Mouse (Mus musculus) liver, postnatal 0 days (tissue): ENCODE results near the gene Mapkapk5. TPM values are rescaled to one million over a fixed set of nuclear protein-coding genes. Genes with fewer than 3 reads are reported as not detected.
A peak's percentile ranks its signal among the peaks of the same experiment; 100 is the strongest.
"Not testable (repeated sequence)": the region's sequence is repeated elsewhere in the genome, so short reads cannot be mapped to it uniquely, and the experiment has no call there.

Source experiments
- ATAC-seq: fragments of 200-750 bp; cut with Nextera tagmentation; 2 replicates; pipeline ENCODE4 v1.8.0; 2017; ENCODE audit warnings: mild to moderate bottlenecking, moderate library complexity
- DNase-seq: peaks from one replicate; pipeline ENCODE4 v3.0.0-alpha.2; 2016
- H3K27ac ChIP-seq: fragments of 300-500 bp; sonication (generic); 2 replicates; pipeline ENCODE4 v1.5.1; 2014; ENCODE audit warnings: antibody characterized with exemption, moderate library complexity, mild to moderate bottlenecking, low read depth
- H3K27me3 ChIP-seq: fragments of 300-500 bp; sonication (generic); 2 replicates; pipeline ENCODE4 v1.6.1; 2014; ENCODE audit warnings: low read length, control low read depth, mixed read lengths; ENCODE audit not compliant: insufficient read depth
- H3K36me3 ChIP-seq: fragments of 300-500 bp; sonication (generic); replicated peaks from 2 replicates; pipeline ENCODE4 v1.6.1; 2014; ENCODE audit warnings: mild to moderate bottlenecking, control low read depth, low read length, moderate library complexity, mixed read lengths; ENCODE audit not compliant: insufficient read depth
- H3K4me1 ChIP-seq: fragments of 300-500 bp; sonication (generic); 2 replicates; pipeline ENCODE4 v1.6.1; 2014; ENCODE audit warnings: antibody characterized with exemption, mild to moderate bottlenecking, control low read depth; ENCODE audit not compliant: insufficient read depth
- H3K4me2 ChIP-seq: fragments of 300-500 bp; sonication (generic); 2 replicates; pipeline ENCODE4 v1.6.1; 2014; ENCODE audit warnings: low read depth, mild to moderate bottlenecking, low read length, moderate library complexity, mixed read lengths
- H3K4me3 ChIP-seq: fragments of 300-500 bp; sonication (generic); 2 replicates; pipeline ENCODE4 v1.5.1; 2014; ENCODE audit warnings: low read depth, low read length
- H3K9ac ChIP-seq: fragments of 300-500 bp; sonication (generic); replicated peaks from 2 replicates; pipeline ENCODE4 v1.6.1; 2014; ENCODE audit warnings: mild to moderate bottlenecking, moderate library complexity
- H3K9me3 ChIP-seq: fragments of 300-500 bp; sonication (generic); 2 replicates; pipeline ENCODE4 v1.6.1; 2016; ENCODE audit warnings: mild to moderate bottlenecking, control low read depth, low read length, mixed read lengths
- CTCF ChIP-seq: sonication (generic); IDR thresholded peaks from 2 replicates; pipeline ENCODE4 v1.5.1; 2016; ENCODE audit warnings: antibody characterized with exemption, low read depth
- EP300 ChIP-seq: IDR thresholded peaks from 2 replicates; pipeline ENCODE4 v1.6.1; 2016; ENCODE audit warnings: antibody characterized with exemption, low read depth, mild to moderate bottlenecking
- WGBS: fragments of 180-500 bp; shearing (Covaris S2); extraction: QIAGEN DNeasy Blood & Tissue Kit; methylation state at CpG from one replicate; pipeline ENCODE4 v1.1.7; 2014; ENCODE audit not compliant: insufficient replicate concordance; 5-methylcytosine and 5-hydroxymethylcytosine counted together
- polyA plus RNA-seq: library from polyadenylated mRNA; unstranded; fragments of >200 nt; fragmentation: Nextera tagmentation; extraction: Ambion mirVana; gene quantifications from 2 replicates; pipeline ENCODE4 v1.2.1, GENCODE M21; 2015

The Mapkapk5 gene
- polyA plus RNA-seq, 1 experiment from 2014 or later, result 18.1 TPM

DNA sequence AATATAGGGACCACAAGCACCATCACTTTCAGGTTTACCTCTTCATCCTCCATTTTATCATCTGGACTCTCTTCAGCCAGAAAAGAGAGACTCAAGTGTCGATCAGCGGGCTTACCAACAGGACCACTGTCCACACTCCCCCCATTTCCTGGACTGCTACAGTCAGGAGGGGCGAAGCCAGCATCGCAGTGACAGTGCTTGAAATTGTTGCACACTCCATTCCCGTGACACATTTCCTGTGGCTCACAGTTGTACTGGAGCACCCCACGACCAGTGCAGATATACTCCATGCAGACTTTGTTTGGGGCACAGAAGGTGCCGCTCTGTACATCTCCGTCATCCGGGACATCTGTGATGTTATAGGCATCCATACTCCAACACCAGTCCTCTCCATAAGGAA lies 26.7 kb downstream of the Mapkapk5 start:
- TF ChIP-seq CTCF (no peak), EP300 (no peak)
- ATAC-seq, result no peak
- Histone ChIP-seq H3K36me3 (peaks cover 20% of the 10 kb centered on the region), H3K9ac (no peak overlapping the region), H3K4me1 (no peaks in the 10 kb centered on the region), H3K27ac (no peak overlapping the region), H3K9me3 (no peaks in the 10 kb centered on the region), H3K27me3 (no peaks in the 10 kb centered on the region), H3K4me3 (no peak overlapping the region), H3K4me2 (no peak overlapping the region)
- WGBS, result 74% methylated on average over 9 of the region's 9 CpGs
- no peak for DNase-seq

DNA sequence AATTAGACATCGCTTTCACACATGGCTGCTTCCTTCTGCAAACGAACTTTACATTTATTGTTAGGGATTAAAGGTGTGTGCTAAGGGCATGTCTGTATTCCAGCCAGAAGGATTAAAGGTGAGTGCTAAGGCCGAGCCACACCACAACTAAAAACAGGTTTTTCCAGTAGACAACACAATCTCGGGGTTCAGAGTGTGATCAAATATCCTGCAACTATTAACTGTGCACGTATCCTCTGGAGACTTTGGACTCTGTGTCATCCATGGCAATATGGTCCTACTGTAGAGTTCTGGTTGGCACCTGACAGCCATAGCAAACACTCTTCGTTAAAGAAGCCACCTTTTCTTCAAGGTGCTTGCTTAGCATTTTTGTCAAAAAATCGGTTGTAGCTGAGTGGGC lies 35.7 kb downstream of the Mapkapk5 start:
- TF ChIP-seq EP300 (no peak), CTCF (no peak)
- H3K4me3 ChIP-seq, result no peak overlapping the region
- ATAC-seq, result no peak
- H3K36me3 ChIP-seq, result no peaks in the 10 kb centered on the region
- no peaks in the 10 kb centered on the region for H3K4me1 ChIP-seq
- no peak overlapping the region for H3K4me2 ChIP-seq
- H3K9ac ChIP-seq, result no peak overlapping the region
- WGBS, result 72% methylated on average over 7 of the region's 7 CpGs
- no peaks in the 10 kb centered on the region for H3K9me3 ChIP-seq
- no peak overlapping the region for H3K27ac ChIP-seq
- no peak for DNase-seq
- no peaks in the 10 kb centered on the region for H3K27me3 ChIP-seq

DNA sequence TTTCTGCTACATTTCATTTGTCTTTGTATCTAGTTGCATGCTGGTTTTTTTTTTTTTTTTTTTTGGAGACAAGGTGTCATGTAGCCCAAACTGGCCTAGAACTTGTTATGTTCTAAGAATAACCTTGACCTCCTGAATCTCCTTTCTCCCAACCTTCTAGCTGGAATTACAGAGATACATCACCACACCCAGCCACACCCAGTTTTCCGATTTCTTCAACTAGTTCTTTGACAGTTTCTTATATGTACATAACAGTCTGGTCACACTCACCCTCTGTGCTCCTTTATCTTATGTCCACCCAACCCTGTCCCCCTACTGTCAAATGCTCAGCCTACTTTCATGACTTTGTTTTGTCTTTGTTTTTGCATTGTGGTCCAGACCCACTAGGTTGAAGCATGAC lies 38.9 kb downstream of the Mapkapk5 start:
- H3K9ac ChIP-seq, result no peak overlapping the region
- H3K4me1 ChIP-seq, result no peaks in the 10 kb centered on the region
- no peak overlapping the region for H3K27ac ChIP-seq
- no peaks in the 10 kb centered on the region for H3K36me3 ChIP-seq
- TF ChIP-seq CTCF (no peak), EP300 (no peak)
- 76% methylated on average over 1 of the region's 1 CpGs for WGBS
- ATAC-seq (no peak), DNase-seq (no peak)
- no peaks in the 10 kb centered on the region for H3K27me3 ChIP-seq
- H3K4me3 ChIP-seq, result no peak overlapping the region
- H3K4me2 ChIP-seq, result no peak overlapping the region
- H3K9me3 ChIP-seq, result no peaks in the 10 kb centered on the region

GRCm38 (mm10) chr5:121503231-121503630 lies 42.5 kb downstream of the Mapkapk5 start, which contains the start of gene Adam1b:
Adam1b (minus strand) TSS chr5:121503435.
- WGBS, result 75% methylated on average over 3 of the region's 3 CpGs
- Histone ChIP-seq H3K9me3 (no peaks in the 10 kb centered on the region), H3K4me2 (no peak within 1 kb of the TSS), H3K4me1 (peaks cover 6% of the 10 kb centered on the region), H3K9ac (no peak within 1 kb of the TSS), H3K27me3 (no peaks in the 10 kb centered on the region), H3K4me3 (no peak within 1 kb of the TSS), H3K36me3 (no peaks in the 10 kb centered on the region), H3K27ac (no peak within 1 kb of the TSS)
- TF ChIP-seq CTCF, result no peak
- TF ChIP-seq EP300, result no peak
- ATAC-seq (no peak), DNase-seq (no peak)

- not testable (repeated sequence) for H3K27me3 ChIP-seq, H3K9me3 ChIP-seq, H3K4me1 ChIP-seq, H3K36me3 ChIP-seq, H3K27ac ChIP-seq
- Histone ChIP-seq H3K4me3 (peak overlapping the region; percentile 24; the same call in 1 of the 2 replicates), H3K4me2 (peak overlapping the region; percentile 60), H3K9ac (0 out of 2 replicates have a peak overlapping the region, but pooled peaks have one; percentile 16)
- ATAC-seq (peak; percentile 29; the same call in 1 of the 2 replicates), DNase-seq (peak; percentile 31)
- 28% methylated on average over 10 of the region's 17 CpGs for WGBS
These were observed 44.2 kb downstream of the Mapkapk5 start for GRCm38 (mm10) chr5:121501424-121501996.

GRCm38 (mm10) chr5:121500719-121501118 lies 45.0 kb downstream of the Mapkapk5 start:
- H3K4me3 ChIP-seq, result no peak overlapping the region

DNA sequence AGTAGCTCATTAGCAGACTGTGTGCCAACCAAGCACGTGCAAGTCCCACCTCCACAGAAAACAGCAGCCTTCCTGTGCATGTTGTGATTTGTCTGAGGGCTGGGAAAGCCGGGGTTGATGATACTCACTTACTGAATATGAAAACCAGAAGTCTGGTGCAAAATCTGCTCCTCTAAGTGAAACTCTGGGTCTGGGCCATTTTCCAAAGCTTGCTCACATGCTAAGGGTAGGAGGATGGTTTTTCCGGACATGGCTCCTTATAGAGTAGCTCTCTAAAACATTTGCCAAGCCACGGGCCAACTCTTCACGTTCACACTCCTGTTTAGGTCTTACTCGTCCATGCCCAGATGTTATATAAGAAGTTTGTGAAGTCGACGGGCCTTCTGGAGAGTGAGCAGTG lies 52.4 kb downstream of the Mapkapk5 start:
- ATAC-seq (no peak), DNase-seq (no peak)
- Histone ChIP-seq H3K4me3 (no peak overlapping the region), H3K27me3 (no peaks in the 10 kb centered on the region), H3K4me2 (no peak overlapping the region), H3K9me3 (no peaks in the 10 kb centered on the region), H3K9ac (no peak overlapping the region), H3K4me1 (no peaks in the 10 kb centered on the region), H3K36me3 (no peaks in the 10 kb centered on the region), H3K27ac (no peak overlapping the region)
- WGBS, result 66% methylated on average over 8 of the region's 8 CpGs
- TF ChIP-seq EP300, result no peak
- no peak for TF ChIP-seq CTCF

More at GRCm38 (mm10) chr5:121500719-121501118, 45.0 kb downstream of the Mapkapk5 start:
- peak overlapping the region; percentile 60 for H3K4me2 ChIP-seq
- no peak overlapping the region for H3K27ac ChIP-seq
- H3K9ac ChIP-seq, result no peak overlapping the region
- ATAC-seq (no peak), DNase-seq (no peak)
- WGBS, result 28% methylated on average over 7 of the region's 7 CpGs
- H3K27me3 ChIP-seq, result no peaks in the 10 kb centered on the region
- peaks cover 6% of the 10 kb centered on the region for H3K4me1 ChIP-seq
- TF ChIP-seq EP300 (no peak), CTCF (no peak)
- H3K36me3 ChIP-seq, result no peaks in the 10 kb centered on the region
- no peaks in the 10 kb centered on the region for H3K9me3 ChIP-seq
